Mouse (Mus musculus) forebrain, embryonic 14.5 days (tissue): ENCODE measurements around the gene Pomp. TPM values are rescaled to one million over a fixed set of nuclear protein-coding genes. Genes with fewer than 3 reads are reported as not detected.

Experiments
- ATAC-seq: fragments of 200-750 bp; cut with Nextera tagmentation; 2 replicates; pipeline ENCODE4 v1.8.0; 2017; ENCODE audit warnings: mild to moderate bottlenecking, moderate library complexity
- DNase-seq: peaks from one replicate; pipeline ENCODE4 v3.0.0-alpha.2; 2015; ENCODE audit warnings: low spot score
- H3K27ac ChIP-seq: fragments of 300-500 bp; sonication (generic); 2 replicates; pipeline ENCODE4 v1.5.1; 2014; ENCODE audit warnings: low read depth, mild to moderate bottlenecking, control low read depth, low read length, moderate library complexity
- H3K27me3 ChIP-seq: fragments of 300-500 bp; sonication (generic); replicated peaks from 2 replicates; pipeline ENCODE4 v1.6.1; 2014; ENCODE audit warnings: low read length, control low read depth, mixed read lengths; ENCODE audit not compliant: control insufficient read depth, insufficient read depth
- H3K36me3 ChIP-seq: fragments of 300-500 bp; sonication (generic); 2 replicates; pipeline ENCODE4 v1.6.1; 2014; ENCODE audit warnings: low read length, control low read depth; ENCODE audit not compliant: control insufficient read depth, insufficient read depth
- H3K4me1 ChIP-seq: fragments of 300-500 bp; sonication (generic); 2 replicates; pipeline ENCODE4 v1.6.1; 2014; ENCODE audit warnings: antibody characterized with exemption, low read length, control low read depth; ENCODE audit not compliant: control insufficient read depth, insufficient read depth
- H3K4me2 ChIP-seq: fragments of 300-500 bp; sonication (generic); 2 replicates; pipeline ENCODE4 v1.6.1; 2014; ENCODE audit warnings: mild to moderate bottlenecking, control low read depth, low read length
- H3K4me3 ChIP-seq: fragments of 300-500 bp; sonication (generic); 2 replicates; pipeline ENCODE4 v1.5.1; 2014; ENCODE audit warnings: low read depth, low read length, control low read depth
- H3K9ac ChIP-seq: fragments of 300-500 bp; sonication (generic); 2 replicates; pipeline ENCODE4 v1.6.1; 2014; ENCODE audit warnings: mild to moderate bottlenecking, low read length, control low read depth, moderate library complexity
- H3K9me3 ChIP-seq: fragments of 300-500 bp; sonication (generic); replicated peaks from 2 replicates; pipeline ENCODE4 v1.6.1; 2016; ENCODE audit warnings: low read length, control low read depth, mixed read lengths; ENCODE audit not compliant: control insufficient read depth
- WGBS: fragments of 180-500 bp; shearing (Covaris S2); extraction: QIAGEN DNeasy Blood & Tissue Kit; methylation state at CpG from one replicate; pipeline ENCODE4 v1.1.7; 2014; 5-methylcytosine and 5-hydroxymethylcytosine counted together
- polyA plus RNA-seq: library from polyadenylated mRNA; unstranded; fragments of >200 nt; fragmentation: Nextera tagmentation; extraction: Ambion mirVana; gene quantifications from 2 replicates; pipeline ENCODE4 v1.2.1, GENCODE M21; 2014

Gene Pomp
- polyA plus RNA-seq, 1 experiment from 2014 or later: 580 TPM

- WGBS: 73% methylated on average over 3 of the region's 3 CpGs
- Histone ChIP-seq H3K27ac (no peak overlapping the region), H3K36me3 (no peaks in the 10 kb centered on the region), H3K9me3 (no peaks in the 10 kb centered on the region), H3K4me1 (no peaks in the 10 kb centered on the region; the same call in 1 of the 2 replicates), H3K27me3 (no peaks in the 10 kb centered on the region), H3K4me3 (no peak overlapping the region), H3K4me2 (no peak overlapping the region), H3K9ac (no peak overlapping the region)
- ATAC-seq (no peak), DNase-seq (no peak)
Observed at GRCm38 (mm10) chr5:147845319-147845718, 14.9 kb upstream of the Pomp start.

- Histone ChIP-seq H3K27me3 (no peaks in the 10 kb centered on the region), H3K4me2 (no peak overlapping the region), H3K27ac (no peak overlapping the region), H3K9me3 (no peaks in the 10 kb centered on the region), H3K36me3 (no peaks in the 10 kb centered on the region), H3K9ac (no peak overlapping the region), H3K4me3 (no peak overlapping the region), H3K4me1 (no peaks in the 10 kb centered on the region; the same call in 1 of the 2 replicates)
- 47% methylated on average over 5 of the region's 5 CpGs for WGBS
- ATAC-seq (no peak), DNase-seq (peak; percentile 33)
Observed at GRCm38 (mm10) chr5:147847361-147847760, 12.9 kb upstream of the Pomp start.

- Histone ChIP-seq H3K4me2 (0 out of 2 replicates have a peak overlapping the region, but pooled peaks have one; percentile 14), H3K4me1 (no peaks in the 10 kb centered on the region; the same call in 1 of the 2 replicates), H3K9me3 (no peaks in the 10 kb centered on the region), H3K9ac (no peak overlapping the region; the same call in 1 of the 2 replicates), H3K27me3 (no peaks in the 10 kb centered on the region), H3K36me3 (no peaks in the 10 kb centered on the region), H3K4me3 (no peak overlapping the region), H3K27ac (no peak overlapping the region)
- ATAC-seq: peak; percentile 46
- peak; percentile 79 for DNase-seq
- 23% methylated on average over 16 of the region's 16 CpGs for WGBS
Observed at GRCm38 (mm10) chr5:147848164-147848863, 11.9 kb upstream of the Pomp start.

GRCm38 (mm10) chr5:147850194-147850593, 10.1 kb upstream of the Pomp start:
- 78% methylated on average over 7 of the region's 7 CpGs for WGBS
- no peaks in the 10 kb centered on the region for H3K27me3 ChIP-seq
- no peaks in the 10 kb centered on the region; the same call in 1 of the 2 replicates for H3K4me1 ChIP-seq
- no peak overlapping the region for H3K4me2 ChIP-seq
- no peak overlapping the region for H3K4me3 ChIP-seq
- no peaks in the 10 kb centered on the region for H3K36me3 ChIP-seq
- H3K27ac ChIP-seq: no peak overlapping the region
- ATAC-seq: no peak
- DNase-seq: no peak
- H3K9ac ChIP-seq: no peak overlapping the region
- no peaks in the 10 kb centered on the region for H3K9me3 ChIP-seq

- Histone ChIP-seq H3K36me3 (peaks cover 26% of the 10 kb centered on the region), H3K9me3 (no peaks in the 10 kb centered on the region), H3K9ac (peak overlapping the region; percentile 81), H3K4me1 (peaks cover 7% of the 10 kb centered on the region; the same call in 1 of the 2 replicates), H3K27ac (peak overlapping the region; percentile 76; the same call in 1 of the 2 replicates), H3K27me3 (no peaks in the 10 kb centered on the region), H3K4me3 (peak overlapping the region; percentile 99), H3K4me2 (peak overlapping the region; percentile 93)
- under 1% methylated on average over 18 of the region's 18 CpGs for WGBS
- no peak for DNase-seq
- peak; percentile 43 for ATAC-seq
Observed at GRCm38 (mm10) chr5:147860076-147860448, 199 bp upstream of the Pomp start.

- Histone ChIP-seq H3K9ac (no peak overlapping the region), H3K4me1 (no peaks in the 10 kb centered on the region), H3K27ac (no peak overlapping the region), H3K4me2 (no peak overlapping the region), H3K27me3 (no peaks in the 10 kb centered on the region), H3K4me3 (no peak overlapping the region), H3K9me3 (no peaks in the 10 kb centered on the region), H3K36me3 (peaks cover 87% of the 10 kb centered on the region)
- DNase-seq (no peak), ATAC-seq (no peak)
- WGBS: 94% methylated on average over 4 of the region's 4 CpGs
Observed at GRCm38 (mm10) chr5:147868674-147869073, 8.4 kb downstream of the Pomp start.

- Histone ChIP-seq H3K27ac (no peak overlapping the region), H3K4me3 (no peak overlapping the region), H3K9me3 (no peaks in the 10 kb centered on the region), H3K4me2 (no peak overlapping the region), H3K9ac (no peak overlapping the region), H3K36me3 (peaks cover 87% of the 10 kb centered on the region), H3K27me3 (no peaks in the 10 kb centered on the region), H3K4me1 (no peaks in the 10 kb centered on the region)
- 94% methylated on average over 6 of the region's 6 CpGs for WGBS
- no peak for DNase-seq
- no peak for ATAC-seq
Observed at GRCm38 (mm10) chr5:147869568-147869967, 9.3 kb downstream of the Pomp start.

GRCm38 (mm10) chr5:147870296-147870695, 10.0 kb downstream of the Pomp start:
- Histone ChIP-seq H3K9ac (no peak overlapping the region), H3K4me1 (no peaks in the 10 kb centered on the region), H3K4me2 (no peak overlapping the region), H3K27ac (no peak overlapping the region), H3K36me3 (peaks cover 85% of the 10 kb centered on the region), H3K27me3 (no peaks in the 10 kb centered on the region), H3K9me3 (no peaks in the 10 kb centered on the region), H3K4me3 (no peak overlapping the region)
- ATAC-seq (no peak), DNase-seq (no peak)
- WGBS: 94% methylated on average over 1 of the region's 1 CpGs

GRCm38 (mm10) chr5:147871091-147871820, 11.0 kb downstream of the Pomp start:
- H3K36me3 ChIP-seq: peaks cover 90% of the 10 kb centered on the region
- H3K27me3 ChIP-seq: no peaks in the 10 kb centered on the region
- no peak overlapping the region for H3K27ac ChIP-seq
- no peak overlapping the region for H3K9ac ChIP-seq
- H3K4me2 ChIP-seq: no peak overlapping the region
- no peak for DNase-seq
- no peak overlapping the region for H3K4me3 ChIP-seq
- WGBS: 96% methylated on average over 15 of the region's 15 CpGs
- H3K4me1 ChIP-seq: no peaks in the 10 kb centered on the region
- H3K9me3 ChIP-seq: no peaks in the 10 kb centered on the region
- no peak for ATAC-seq
